Mouse (Mus musculus) liver, embryonic 11.5 days (tissue): ENCODE data around the gene Zfp607a. TPM values are rescaled to one million over a fixed set of nuclear protein-coding genes. Genes with fewer than 3 reads are reported as not detected.

Experiments
- ATAC-seq: fragments of 200-750 bp; cut with Nextera tagmentation; replicated peaks from 2 replicates; pipeline ENCODE4 v1.8.0; 2017; ENCODE audit warnings: moderate number of reproducible peaks, mild to moderate bottlenecking, moderate TSS enrichment, moderate library complexity; ENCODE audit not compliant: low FRiP score
- DNase-seq: peaks from one replicate; pipeline ENCODE4 v3.0.0-alpha.2; 2017; ENCODE audit warnings: low spot score
- H3K27ac ChIP-seq: fragments of 300-500 bp; sonication (generic); 2 replicates; pipeline ENCODE4 v1.5.1; 2014; ENCODE audit warnings: mild to moderate bottlenecking, low read depth, low read length, control low read depth
- H3K27me3 ChIP-seq: fragments of 300-500 bp; sonication (generic); replicated peaks from 2 replicates; pipeline ENCODE4 v1.6.1; 2014; ENCODE audit warnings: low read length, mixed read lengths; ENCODE audit not compliant: control insufficient read depth, insufficient read depth
- H3K36me3 ChIP-seq: fragments of 300-500 bp; sonication (generic); 2 replicates; pipeline ENCODE4 v1.6.1; 2014; ENCODE audit warnings: mild to moderate bottlenecking, low read length, moderate library complexity, mixed read lengths; ENCODE audit not compliant: control insufficient read depth, insufficient read depth
- H3K4me1 ChIP-seq: fragments of 300-500 bp; sonication (generic); replicated peaks from 2 replicates; pipeline ENCODE4 v1.6.1; 2014; ENCODE audit warnings: low read length, mixed read lengths; ENCODE audit not compliant: control insufficient read depth, insufficient read depth
- H3K4me2 ChIP-seq: fragments of 300-500 bp; sonication (generic); 2 replicates; pipeline ENCODE4 v1.6.1; 2014; ENCODE audit warnings: mild to moderate bottlenecking, control low read depth, moderate library complexity
- H3K4me3 ChIP-seq: fragments of 300-500 bp; sonication (generic); 2 replicates; pipeline ENCODE4 v1.5.1; 2014; ENCODE audit warnings: low read depth, low read length, control low read depth
- H3K9ac ChIP-seq: fragments of 300-500 bp; sonication (generic); 2 replicates; pipeline ENCODE4 v1.6.1; 2014; ENCODE audit warnings: low read depth, low read length, control low read depth
- H3K9me3 ChIP-seq: fragments of 300-500 bp; sonication (generic); 2 replicates; pipeline ENCODE4 v1.6.1; 2016; ENCODE audit warnings: low read length, inconsistent platforms, mixed read lengths; ENCODE audit not compliant: control insufficient read depth
- WGBS: fragments of 180-500 bp; shearing (Covaris S2); extraction: QIAGEN DNeasy Blood & Tissue Kit; methylation state at CpG from one replicate; pipeline ENCODE4 v1.1.7; 2014; 5-methylcytosine and 5-hydroxymethylcytosine counted together
- polyA plus RNA-seq: library from polyadenylated mRNA; unstranded; fragments of >200 nt; fragmentation: Nextera tagmentation; extraction: Ambion mirVana; gene quantifications from 2 replicates; pipeline ENCODE4 v1.2.1, GENCODE M21; 2014

The Zfp607a gene
- polyA plus RNA-seq, result 3.6 and 3.8 TPM in 2 replicates

- no peak for DNase-seq
- 93% methylated on average over 1 of the region's 1 CpGs for WGBS
Measured at GRCm38 (mm10) chr7:27857227-27857626, at the start of gene Zfp607a. Gene Zfp607a (plus strand): TSS chr7:27857527.

GRCm38 (mm10) chr7:27818526-27819110, 38.7 kb upstream of the Zfp607a start:
- H3K27ac ChIP-seq, result no peak overlapping the region
- DNase-seq (no peak), ATAC-seq (no peak)
- H3K9me3 ChIP-seq, result no peaks in the 10 kb centered on the region
- no peaks in the 10 kb centered on the region for H3K4me1 ChIP-seq
- H3K4me2 ChIP-seq, result no peak overlapping the region
- WGBS, result 95% methylated on average over 7 of the region's 7 CpGs
- H3K27me3 ChIP-seq, result no peaks in the 10 kb centered on the region
- H3K9ac ChIP-seq, result no peak overlapping the region
- no peak overlapping the region for H3K4me3 ChIP-seq
- H3K36me3 ChIP-seq, result peaks cover 16% of the 10 kb centered on the region

More at GRCm38 (mm10) chr7:27857227-27857626, at the start of gene Zfp607a:
- H3K9ac ChIP-seq, result no peak within 1 kb of the TSS
- peaks cover 7% of the 10 kb centered on the region for H3K4me1 ChIP-seq
- H3K27ac ChIP-seq, result no peak within 1 kb of the TSS
- no peak for ATAC-seq
- H3K9me3 ChIP-seq, result peaks cover 2% of the 10 kb centered on the region; the same call in 1 of the 2 replicates
- no peak within 1 kb of the TSS for H3K4me3 ChIP-seq
- H3K36me3 ChIP-seq, result peaks cover 11% of the 10 kb centered on the region
- no peak within 1 kb of the TSS for H3K4me2 ChIP-seq
- H3K27me3 ChIP-seq, result no peaks in the 10 kb centered on the region

GRCm38 (mm10) chr7:27822611-27823010, 34.7 kb upstream of the Zfp607a start:
- Histone ChIP-seq H3K27me3 (no peaks in the 10 kb centered on the region), H3K4me3 (no peak overlapping the region), H3K4me1 (no peaks in the 10 kb centered on the region), H3K36me3 (peaks cover 9% of the 10 kb centered on the region; the same call in 1 of the 2 replicates), H3K9ac (no peak overlapping the region), H3K4me2 (no peak overlapping the region), H3K9me3 (peaks cover 5% of the 10 kb centered on the region; the same call in 1 of the 2 replicates), H3K27ac (no peak overlapping the region)
- ATAC-seq (no peak), DNase-seq (no peak)

- Histone ChIP-seq H3K4me3 (no peak overlapping the region), H3K4me2 (no peak overlapping the region), H3K27me3 (no peaks in the 10 kb centered on the region), H3K27ac (no peak overlapping the region), H3K9me3 (no peaks in the 10 kb centered on the region), H3K36me3 (no peaks in the 10 kb centered on the region), H3K9ac (no peak overlapping the region), H3K4me1 (no peaks in the 10 kb centered on the region)
- 78% methylated on average over 2 of the region's 2 CpGs for WGBS
- ATAC-seq, result no peak
- DNase-seq, result no peak
Measured at GRCm38 (mm10) chr7:27834131-27834530, 23.2 kb upstream of the Zfp607a start.

- Histone ChIP-seq H3K9me3 (no peaks in the 10 kb centered on the region), H3K4me3 (peak overlapping the region; percentile 64), H3K27me3 (no peaks in the 10 kb centered on the region), H3K4me2 (peak overlapping the region; percentile 68), H3K36me3 (no peaks in the 10 kb centered on the region), H3K9ac (peak overlapping the region; percentile 66), H3K4me1 (no peaks in the 10 kb centered on the region), H3K27ac (0 out of 2 replicates have a peak overlapping the region, but pooled peaks have one; percentile 13)
- ATAC-seq, result peak; percentile 50; the same call in 1 of the 2 replicates
- no peak for DNase-seq
- whole genome bisulfite sequencing, result 26% methylated on average over 6 of the region's 6 CpGs
Measured at GRCm38 (mm10) chr7:27837896-27838295, 19.4 kb upstream of the Zfp607a start.

- Histone ChIP-seq H3K4me1 (no peaks in the 10 kb centered on the region), H3K4me2 (peak within 1 kb of the TSS; percentile 68), H3K27ac (peak within 1 kb of the TSS; percentile 35; the same call in 1 of the 2 replicates), H3K36me3 (no peaks in the 10 kb centered on the region), H3K27me3 (no peaks in the 10 kb centered on the region), H3K9me3 (no peaks in the 10 kb centered on the region), H3K4me3 (peak within 1 kb of the TSS; percentile 64), H3K9ac (peak within 1 kb of the TSS; percentile 66)
- ATAC-seq (peak; percentile 96), DNase-seq (peak; percentile 82)
- 3% methylated on average over 33 of the region's 34 CpGs for WGBS
Measured at GRCm38 (mm10) chr7:27838323-27839249, 18.7 kb upstream of the Zfp607a start, which contains the start of gene Zfp59. Gene Zfp59 (plus strand): TSS chr7:27838607.

- Histone ChIP-seq H3K4me1 (no peaks in the 10 kb centered on the region), H3K4me3 (no peak overlapping the region), H3K36me3 (no peaks in the 10 kb centered on the region; the same call in 1 of the 2 replicates), H3K4me2 (peak overlapping the region; percentile 68; the same call in 1 of the 2 replicates), H3K27ac (no peak overlapping the region), H3K27me3 (no peaks in the 10 kb centered on the region), H3K9ac (no peak overlapping the region), H3K9me3 (no peaks in the 10 kb centered on the region)
- DNase-seq (no peak), ATAC-seq (no peak)
- 91% methylated on average over 7 of the region's 7 CpGs for WGBS
Measured at GRCm38 (mm10) chr7:27839596-27839995, 17.7 kb upstream of the Zfp607a start.

- Histone ChIP-seq H3K27ac (no peak overlapping the region), H3K27me3 (no peaks in the 10 kb centered on the region)
Measured at GRCm38 (mm10) chr7:27840104-27840503, 17.2 kb upstream of the Zfp607a start.

More at GRCm38 (mm10) chr7:27840104-27840503, 17.2 kb upstream of the Zfp607a start:
- 83% methylated on average over 6 of the region's 6 CpGs for WGBS
- Histone ChIP-seq H3K4me2 (no peak overlapping the region), H3K36me3 (no peaks in the 10 kb centered on the region; the same call in 1 of the 2 replicates), H3K9ac (no peak overlapping the region), H3K4me3 (no peak overlapping the region), H3K9me3 (no peaks in the 10 kb centered on the region), H3K4me1 (no peaks in the 10 kb centered on the region)
- ATAC-seq, result no peak
- no peak for DNase-seq
